Mouse (Mus musculus): ENCODE results near the gene Zp3r. TPM values are rescaled to one million over a fixed set of nuclear protein-coding genes. Genes with fewer than 3 reads are reported as not detected.

Zp3r gene
- polyA plus RNA-seq, 1 experiment from 2014 or later = 0.12 TPM

GRCm38 (mm10) chr1:130551407-130552249, 77.8 kb downstream of the Zp3r start:
- no peak overlapping the region for H3K4me2 ChIP-seq
- H3K27me3 ChIP-seq (replicated peaks) = no peaks in the 10 kb centered on the region
- H3K4me1 ChIP-seq = no peaks in the 10 kb centered on the region
- no peaks in the 10 kb centered on the region for H3K36me3 ChIP-seq
- H3K9me3 ChIP-seq = no peaks in the 10 kb centered on the region
- ATAC-seq (ENCODE audit: insufficient read depth, low FRiP score, low read depth) = no peak
- no peak overlapping the region for H3K9ac ChIP-seq
- H3K27ac ChIP-seq = no peak overlapping the region
- WGBS = 69% methylated on average over 5 of the region's 5 CpGs
- H3K4me3 ChIP-seq (replicated peaks) = no peak overlapping the region

- 60% methylated on average over 19 of the region's 19 CpGs for WGBS
These were observed 78.9 kb downstream of the Zp3r start for GRCm38 (mm10) chr1:130550242-130551167.

GRCm38 (mm10) chr1:130549698-130550097, 79.7 kb downstream of the Zp3r start:
- no peaks in the 10 kb centered on the region for H3K4me1 ChIP-seq
- no peak overlapping the region for H3K4me2 ChIP-seq
- no peak overlapping the region for H3K9ac ChIP-seq
- ATAC-seq (ENCODE audit: insufficient read depth, low FRiP score, low read depth) = no peak
- no peaks in the 10 kb centered on the region for H3K36me3 ChIP-seq
- H3K4me3 ChIP-seq (replicated peaks) = no peak overlapping the region
- H3K9me3 ChIP-seq = no peaks in the 10 kb centered on the region
- no peaks in the 10 kb centered on the region for H3K27me3 ChIP-seq (replicated peaks)
- H3K27ac ChIP-seq = no peak overlapping the region
- 67% methylated on average over 6 of the region's 6 CpGs for WGBS

More at GRCm38 (mm10) chr1:130550242-130551167, 78.9 kb downstream of the Zp3r start:
- Histone ChIP-seq H3K9me3 (no peaks in the 10 kb centered on the region), H3K27ac (0 out of 2 replicates have a peak overlapping the region, but pooled peaks have one; percentile 3), H3K9ac (no peak overlapping the region), H3K27me3 (replicated peaks) (no peaks in the 10 kb centered on the region), H3K36me3 (no peaks in the 10 kb centered on the region), H3K4me3 (replicated peaks) (no peak overlapping the region), H3K4me2 (no peak overlapping the region), H3K4me1 (no peaks in the 10 kb centered on the region)
- ATAC-seq (ENCODE audit: insufficient read depth, low FRiP score, low read depth) = no peak

GRCm38 (mm10) chr1:130549160-130549559, 80.3 kb downstream of the Zp3r start:
- no peak overlapping the region for H3K27ac ChIP-seq
- no peaks in the 10 kb centered on the region for H3K36me3 ChIP-seq
- H3K9me3 ChIP-seq = no peaks in the 10 kb centered on the region
- no peak overlapping the region for H3K4me2 ChIP-seq
- no peaks in the 10 kb centered on the region for H3K27me3 ChIP-seq (replicated peaks)
- no peak overlapping the region for H3K4me3 ChIP-seq (replicated peaks)
- no peak for ATAC-seq (ENCODE audit: insufficient read depth, low FRiP score, low read depth)
- H3K4me1 ChIP-seq = no peaks in the 10 kb centered on the region
- no peak overlapping the region for H3K9ac ChIP-seq
- WGBS = 65% methylated on average over 7 of the region's 7 CpGs

- H3K4me1 ChIP-seq = no peaks in the 10 kb centered on the region
- 23% methylated on average over 25 of the region's 25 CpGs for WGBS
- no peak for ATAC-seq (ENCODE audit: insufficient read depth, low FRiP score, low read depth)
- H3K4me2 ChIP-seq = peak overlapping the region; percentile 56
- H3K36me3 ChIP-seq = no peaks in the 10 kb centered on the region
- H3K9ac ChIP-seq = no peak overlapping the region
- no peak overlapping the region for H3K27ac ChIP-seq
- no peaks in the 10 kb centered on the region for H3K27me3 ChIP-seq (replicated peaks)
- peak overlapping the region; percentile 37 for H3K4me3 ChIP-seq (replicated peaks)
- H3K9me3 ChIP-seq = no peaks in the 10 kb centered on the region
These were observed 81.6 kb downstream of the Zp3r start for GRCm38 (mm10) chr1:130547674-130548429.

Other genes with a start within 250 kb of the Zp3r start
- 0.27 TPM in 1 of 2 replicates, not detected in the other for gene Cd55b, start 206.6 kb downstream of the Zp3r start, polyA plus RNA-seq (2015; fragmentation: Nextera tagmentation; extraction: Ambion mirVana)
- 43.4 TPM in 2 replicates for gene Cd55, start 166.9 kb downstream of the Zp3r start, polyA plus RNA-seq (2015; fragmentation: Nextera tagmentation; extraction: Ambion mirVana)
- gene C4bp, start 32.0 kb upstream of the Zp3r start, polyA plus RNA-seq (2015; fragmentation: Nextera tagmentation; extraction: Ambion mirVana) = 0.90 and 1.2 TPM in 2 replicates
- not detected in 2 replicates for gene Gm29427, start 86.2 kb upstream of the Zp3r start, polyA plus RNA-seq (2015; fragmentation: Nextera tagmentation; extraction: Ambion mirVana)
- 14.1 and 15.1 TPM in 2 replicates for gene Yod1, start 87.7 kb upstream of the Zp3r start, polyA plus RNA-seq (2015; fragmentation: Nextera tagmentation; extraction: Ambion mirVana)
- 10.1 and 10.9 TPM in 2 replicates for gene Pfkfb2, start 99.6 kb upstream of the Zp3r start, polyA plus RNA-seq (2015; fragmentation: Nextera tagmentation; extraction: Ambion mirVana)
- gene AA986860, start 102.4 kb upstream of the Zp3r start, polyA plus RNA-seq (2015; fragmentation: Nextera tagmentation; extraction: Ambion mirVana) = 32.3 and 36.7 TPM in 2 replicates
- 0.17 and 0.22 TPM in 2 replicates for gene Fcamr, start 171.3 kb upstream of the Zp3r start, polyA plus RNA-seq (2015; fragmentation: Nextera tagmentation; extraction: Ambion mirVana)
- gene Pigr, start 197.1 kb upstream of the Zp3r start, polyA plus RNA-seq (2015; fragmentation: Nextera tagmentation; extraction: Ambion mirVana) = 0.36 and 0.48 TPM in 2 replicates
- gene Fcmr, start 236.0 kb upstream of the Zp3r start, polyA plus RNA-seq (2015; fragmentation: Nextera tagmentation; extraction: Ambion mirVana) = 0.40 and 0.53 TPM in 2 replicates